Mouse (Mus musculus): ENCODE measurements around the gene Klf9. TPM values are rescaled to one million over a fixed set of nuclear protein-coding genes. Genes with fewer than 3 reads are reported as not detected.
A peak's percentile ranks its signal among the peaks of the same experiment; 100 is the strongest.

Klf9 gene
- total and polyA plus RNA-seq, 2 experiments from 2014 or later, result 14.4 to 35.1 TPM

GRCm38 (mm10) chr19:23132720-23133426 lies 8.2 kb upstream of the Klf9 start:
- no peaks in the 10 kb centered on the region for H3K27me3 ChIP-seq (ENCODE audit: control insufficient read depth, insufficient read depth, low read length)
- peak overlapping the region; percentile 99 for H3K27ac ChIP-seq (ENCODE audit: low read depth)
- no peak overlapping the region for H3K9ac ChIP-seq (replicated peaks; ENCODE audit: low read depth, low read length)
- TF ChIP-seq CTCF (IDR thresholded peaks at IDR 0.05; ENCODE audit: low read depth) (no peak), EP300 (IDR thresholded peaks at IDR 0.05; ENCODE audit: low read depth) (no peak)
- H3K36me3 ChIP-seq (replicated peaks; ENCODE audit: control insufficient read depth, insufficient read depth, low read length), result no peaks in the 10 kb centered on the region
- H3K4me1 ChIP-seq (ENCODE audit: control insufficient read depth, insufficient read depth), result peaks cover 31% of the 10 kb centered on the region
- 66% methylated on average over 7 of the region's 7 CpGs for WGBS
- DNase-seq (ENCODE audit: low spot score) (no peak), ATAC-seq (ENCODE audit: insufficient read depth, low read depth) (no peak)
- no peak overlapping the region for H3K4me3 ChIP-seq (ENCODE audit: low read depth, low read length)
- H3K4me2 ChIP-seq (ENCODE audit: low read depth, low read length), result no peak overlapping the region
- no peaks in the 10 kb centered on the region for H3K9me3 ChIP-seq (replicated peaks; ENCODE audit: control insufficient read depth, low read length)

GRCm38 (mm10) chr19:23133427-23134094 lies 7.5 kb upstream of the Klf9 start:
- H3K4me2 ChIP-seq (ENCODE audit: low read depth, low read length), result peak overlapping the region; percentile 76
- no peaks in the 10 kb centered on the region for H3K27me3 ChIP-seq (ENCODE audit: control insufficient read depth, insufficient read depth, low read length)
- H3K9me3 ChIP-seq (replicated peaks; ENCODE audit: control insufficient read depth, low read length), result no peaks in the 10 kb centered on the region
- H3K4me3 ChIP-seq (ENCODE audit: low read depth, low read length), result no peak overlapping the region
- TF ChIP-seq CTCF (IDR thresholded peaks at IDR 0.05; ENCODE audit: low read depth) (no peak), EP300 (IDR thresholded peaks at IDR 0.05; ENCODE audit: low read depth) (no peak)
- ATAC-seq (ENCODE audit: insufficient read depth, low read depth) (no peak), DNase-seq (ENCODE audit: low spot score) (no peak)
- WGBS, result 40% methylated on average over 9 of the region's 9 CpGs
- H3K4me1 ChIP-seq (ENCODE audit: control insufficient read depth, insufficient read depth), result peaks cover 31% of the 10 kb centered on the region
- H3K36me3 ChIP-seq (replicated peaks; ENCODE audit: control insufficient read depth, insufficient read depth, low read length), result no peaks in the 10 kb centered on the region
- H3K9ac ChIP-seq (replicated peaks; ENCODE audit: low read depth, low read length), result peak overlapping the region; percentile 68
- peak overlapping the region; percentile 99 for H3K27ac ChIP-seq (ENCODE audit: low read depth)

GRCm38 (mm10) chr19:23134095-23134440 lies 7.0 kb upstream of the Klf9 start:
- Histone ChIP-seq H3K4me2 (ENCODE audit: low read depth, low read length) (peak overlapping the region; percentile 76), H3K9ac (replicated peaks; ENCODE audit: low read depth, low read length) (peak overlapping the region; percentile 68), H3K27ac (ENCODE audit: low read depth) (peak overlapping the region; percentile 99), H3K27me3 (ENCODE audit: control insufficient read depth, insufficient read depth, low read length) (no peaks in the 10 kb centered on the region), H3K36me3 (replicated peaks; ENCODE audit: control insufficient read depth, insufficient read depth, low read length) (no peaks in the 10 kb centered on the region), H3K9me3 (replicated peaks; ENCODE audit: control insufficient read depth, low read length) (no peaks in the 10 kb centered on the region), H3K4me1 (ENCODE audit: control insufficient read depth, insufficient read depth) (peaks cover 31% of the 10 kb centered on the region), H3K4me3 (ENCODE audit: low read depth, low read length) (peak overlapping the region; percentile 43)
- peak; percentile 79 for DNase-seq (ENCODE audit: low spot score)
- 3% methylated on average over 14 of the region's 14 CpGs for WGBS
- peak; percentile 26 for ATAC-seq (ENCODE audit: insufficient read depth, low read depth)
- TF ChIP-seq EP300 (IDR thresholded peaks at IDR 0.05; ENCODE audit: low read depth) (no peak), CTCF (IDR thresholded peaks at IDR 0.05; ENCODE audit: low read depth) (peak; percentile 35)

GRCm38 (mm10) chr19:23134441-23135301 lies 6.4 kb upstream of the Klf9 start:
- 1% methylated on average over 47 of the region's 47 CpGs for WGBS
- Histone ChIP-seq H3K36me3 (replicated peaks; ENCODE audit: control insufficient read depth, insufficient read depth, low read length) (no peaks in the 10 kb centered on the region), H3K4me3 (ENCODE audit: low read depth, low read length) (peak overlapping the region; percentile 43), H3K9me3 (replicated peaks; ENCODE audit: control insufficient read depth, low read length) (no peaks in the 10 kb centered on the region), H3K27ac (ENCODE audit: low read depth) (peak overlapping the region; percentile 99), H3K4me1 (ENCODE audit: control insufficient read depth, insufficient read depth) (peaks cover 33% of the 10 kb centered on the region), H3K9ac (replicated peaks; ENCODE audit: low read depth, low read length) (peak overlapping the region; percentile 68), H3K27me3 (ENCODE audit: control insufficient read depth, insufficient read depth, low read length) (no peaks in the 10 kb centered on the region), H3K4me2 (ENCODE audit: low read depth, low read length) (peak overlapping the region; percentile 76)
- DNase-seq (ENCODE audit: low spot score), result peak; percentile 98
- TF ChIP-seq EP300 (IDR thresholded peaks at IDR 0.05; ENCODE audit: low read depth) (peak; percentile 97), CTCF (IDR thresholded peaks at IDR 0.05; ENCODE audit: low read depth) (no peak)
- peak; percentile 84 for ATAC-seq (ENCODE audit: insufficient read depth, low read depth)

- ATAC-seq (ENCODE audit: insufficient read depth, low read depth) (peak; percentile 60), DNase-seq (ENCODE audit: low spot score) (peak; percentile 98)
- no peaks in the 10 kb centered on the region for H3K9me3 ChIP-seq (replicated peaks; ENCODE audit: control insufficient read depth, low read length)
- H3K27me3 ChIP-seq (ENCODE audit: control insufficient read depth, insufficient read depth, low read length), result no peaks in the 10 kb centered on the region
- TF ChIP-seq CTCF (IDR thresholded peaks at IDR 0.05; ENCODE audit: low read depth) (no peak), EP300 (IDR thresholded peaks at IDR 0.05; ENCODE audit: low read depth) (peak; percentile 100)
- peak overlapping the region; percentile 99 for H3K27ac ChIP-seq (ENCODE audit: low read depth)
- WGBS, result under 1% methylated on average over 55 of the region's 55 CpGs
- peak overlapping the region; percentile 43 for H3K4me3 ChIP-seq (ENCODE audit: low read depth, low read length)
- peaks cover 40% of the 10 kb centered on the region for H3K4me1 ChIP-seq (ENCODE audit: control insufficient read depth, insufficient read depth)
- H3K9ac ChIP-seq (replicated peaks; ENCODE audit: low read depth, low read length), result peak overlapping the region; percentile 68
- H3K36me3 ChIP-seq (replicated peaks; ENCODE audit: control insufficient read depth, insufficient read depth, low read length), result no peaks in the 10 kb centered on the region
- H3K4me2 ChIP-seq (ENCODE audit: low read depth, low read length), result peak overlapping the region; percentile 76
Observed at GRCm38 (mm10) chr19:23135349-23136201, 5.5 kb upstream of the Klf9 start.

Data from heart, postnatal 0 days (tissue).